Mouse (Mus musculus) WW6 (cell line): ENCODE data around the gene Mcl1.
"Not testable (repeated sequence)": the region's sequence is repeated elsewhere in the genome, so short reads cannot be mapped to it uniquely, and the experiment has no call there.

Experiments
- DNase-seq: peaks from one replicate; pipeline ENCODE4 v3.0.0-alpha.2; 2013; ENCODE audit warnings: low read depth, low spot score

Mcl1 gene

GRCm38 (mm10) chr3:95658236-95658867 is at the start of gene Mcl1:
TSS of gene Mcl1 (plus strand) at chr3:95658788.
- DNase-seq = no peak

- DNase-seq = no peak
Observed at GRCm38 (mm10) chr3:95609195-95609594, 49.4 kb upstream of the Mcl1 start.

- DNase-seq = no peak
Observed at GRCm38 (mm10) chr3:95613996-95614395, 44.6 kb upstream of the Mcl1 start.

- DNase-seq = no peak
Observed at GRCm38 (mm10) chr3:95618511-95618910, 40.1 kb upstream of the Mcl1 start.

- DNase-seq = no peak
Observed at GRCm38 (mm10) chr3:95621241-95621640, 37.3 kb upstream of the Mcl1 start.

- DNase-seq = not testable (repeated sequence)
Observed at GRCm38 (mm10) chr3:95622421-95622820, 36.2 kb upstream of the Mcl1 start.

GRCm38 (mm10) chr3:95623551-95623950 is 35.0 kb upstream of the Mcl1 start:
- DNase-seq = no peak

GRCm38 (mm10) chr3:95623991-95624515 is 34.5 kb upstream of the Mcl1 start:
- not testable (repeated sequence) for DNase-seq

GRCm38 (mm10) chr3:95624628-95625503 is 33.7 kb upstream of the Mcl1 start, which contains the start of gene Ensa:
TSS of gene Ensa (plus strand) at chr3:95624993.
- DNase-seq = peak; percentile 95

- no peak for DNase-seq
Observed at GRCm38 (mm10) chr3:95627763-95628162, 30.8 kb upstream of the Mcl1 start.

- no peak for DNase-seq
Observed at GRCm38 (mm10) chr3:95629755-95630154, 28.8 kb upstream of the Mcl1 start.

GRCm38 (mm10) chr3:95630856-95631255 is 27.7 kb upstream of the Mcl1 start:
- DNase-seq = no peak

- no peak for DNase-seq
Observed at GRCm38 (mm10) chr3:95631304-95631703, 27.3 kb upstream of the Mcl1 start.

- DNase-seq = no peak
Observed at GRCm38 (mm10) chr3:95632648-95633588, 25.7 kb upstream of the Mcl1 start.

- no peak for DNase-seq
Observed at GRCm38 (mm10) chr3:95635636-95636035, 23.0 kb upstream of the Mcl1 start.

GRCm38 (mm10) chr3:95636072-95636471 is 22.5 kb upstream of the Mcl1 start:
- DNase-seq = no peak

GRCm38 (mm10) chr3:95639694-95640093 is 18.9 kb upstream of the Mcl1 start:
- no peak for DNase-seq

GRCm38 (mm10) chr3:95643097-95643496 is 15.5 kb upstream of the Mcl1 start:
- no peak for DNase-seq

GRCm38 (mm10) chr3:95645313-95646235 is 13.0 kb upstream of the Mcl1 start:
- no peak for DNase-seq

GRCm38 (mm10) chr3:95648016-95648415 is 10.6 kb upstream of the Mcl1 start:
- DNase-seq = no peak
